Mouse (Mus musculus) liver (tissue): ENCODE results near the gene Plekha5.
A peak's percentile ranks its signal among the peaks of the same experiment; 100 is the strongest.

Experiments
- DNase-seq: peaks from one replicate; pipeline ENCODE4 v3.0.0-alpha.2; 2020; ENCODE audit warnings: mixed read lengths

Plekha5 gene

DNA sequence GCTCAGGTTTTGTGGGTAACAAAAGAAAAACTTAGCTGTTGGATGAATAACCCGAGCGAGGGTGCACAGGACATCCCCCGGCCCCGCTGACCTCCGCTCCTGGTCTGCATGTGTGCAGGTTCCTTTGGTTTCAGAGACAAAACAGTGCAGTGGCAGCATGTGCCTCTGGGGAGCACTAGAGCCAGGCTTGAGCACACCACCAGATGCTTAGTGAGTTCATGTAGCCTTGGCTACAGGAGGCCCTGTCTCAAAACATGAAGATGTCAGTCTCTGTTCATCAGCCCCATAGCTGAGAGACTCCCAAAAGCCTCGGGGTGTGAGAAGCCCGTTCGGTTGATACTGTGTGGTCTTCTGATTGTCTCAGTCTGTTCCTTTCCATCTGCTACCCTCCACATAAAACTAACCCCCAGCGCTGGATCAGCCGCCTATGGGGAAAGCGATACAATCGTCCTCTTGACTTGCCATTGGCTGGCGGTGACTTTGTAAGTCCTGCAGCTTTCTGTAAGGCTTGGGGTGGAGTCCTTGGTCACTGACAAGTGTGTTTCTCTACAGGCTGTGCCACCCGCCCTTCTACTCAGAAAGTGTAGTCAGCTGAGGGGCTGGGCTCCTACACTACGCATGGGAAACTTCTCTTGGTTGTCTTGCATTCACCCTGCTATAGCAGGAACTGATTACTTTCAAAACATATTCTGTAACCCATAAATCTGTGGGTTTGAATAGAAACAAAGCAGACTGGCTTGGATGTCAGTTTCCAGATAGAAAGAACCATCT lies 32.7 kb downstream of the Plekha5 start:
- DNase-seq = no peak

- no peak for DNase-seq
Measured at GRCm38 (mm10) chr6:140460398-140460797, 36.5 kb downstream of the Plekha5 start.

- DNase-seq = no peak
Measured at GRCm38 (mm10) chr6:140464818-140465217, 41.0 kb downstream of the Plekha5 start.

DNA sequence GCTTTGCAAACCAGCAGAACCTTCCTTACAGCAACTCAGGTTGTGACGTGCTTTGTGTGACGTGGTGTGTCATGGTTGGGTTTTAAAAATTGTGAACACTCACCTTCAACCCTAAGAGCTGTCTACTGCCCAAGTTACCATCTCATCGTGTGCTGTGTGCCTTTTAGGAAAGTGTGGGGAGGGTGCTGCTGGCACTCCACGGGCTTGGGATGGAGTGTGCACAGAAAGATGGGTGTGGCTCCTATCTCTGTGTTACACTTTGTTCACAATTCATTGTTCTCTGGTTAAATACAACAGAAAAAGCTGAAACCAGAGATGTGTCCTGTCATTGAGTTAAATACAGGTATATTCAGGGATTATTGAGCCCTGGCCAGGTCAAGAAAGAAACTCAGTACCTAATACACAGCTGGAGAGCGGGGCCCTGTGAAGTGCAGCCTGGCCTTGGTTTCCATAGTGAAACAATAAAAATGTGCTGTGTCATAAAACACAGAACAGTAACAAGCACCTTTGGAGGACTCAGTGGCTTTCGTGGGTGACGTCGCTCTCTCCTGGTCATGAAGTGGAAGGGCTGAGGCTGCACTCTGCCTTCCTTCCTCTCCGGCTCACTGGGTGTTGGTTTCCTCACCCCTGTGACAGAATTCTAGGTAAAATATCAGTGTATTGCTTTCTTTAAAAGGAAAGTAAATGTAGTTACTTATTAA lies 42.2 kb downstream of the Plekha5 start:
- no peak for DNase-seq

DNA sequence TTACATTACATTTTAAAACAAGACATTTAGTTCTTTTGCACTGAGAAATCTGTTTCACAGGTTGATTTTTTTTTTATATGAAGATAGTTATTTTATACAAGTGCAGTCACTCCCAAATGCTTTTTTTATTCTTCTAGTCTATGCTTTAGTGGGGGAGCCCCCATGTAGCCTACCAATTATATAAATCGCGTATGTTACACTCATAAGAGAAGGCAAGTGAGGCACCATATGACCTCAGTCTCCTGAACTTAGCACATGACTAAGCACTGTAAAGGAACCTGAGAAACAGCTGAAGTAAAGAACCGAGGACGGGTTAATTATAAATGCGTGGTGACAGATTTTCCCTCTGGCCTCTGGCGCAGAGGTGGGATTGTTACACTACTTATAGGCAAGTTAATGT lies 43.0 kb downstream of the Plekha5 start:
- no peak for DNase-seq

DNA sequence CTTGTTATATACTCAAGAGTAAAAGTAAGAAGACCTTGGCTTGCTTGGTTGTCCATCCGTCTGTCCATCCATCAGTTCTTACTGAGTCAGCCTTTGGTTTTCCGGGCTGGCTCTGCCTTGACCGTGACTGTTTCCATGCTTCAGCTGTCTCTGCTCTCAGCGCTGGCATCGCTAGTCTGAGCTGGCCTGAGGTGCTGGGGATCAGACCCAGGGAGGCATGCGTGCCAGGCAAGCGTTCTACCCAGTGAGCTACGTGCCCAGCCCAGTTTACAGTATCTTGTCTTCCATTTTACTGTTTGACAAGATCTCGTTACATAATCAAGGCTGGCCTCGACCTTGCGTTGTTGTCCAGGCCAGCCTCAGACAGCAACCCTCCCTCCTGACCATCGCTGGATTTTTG lies 44.0 kb downstream of the Plekha5 start:
- DNase-seq = no peak

DNA sequence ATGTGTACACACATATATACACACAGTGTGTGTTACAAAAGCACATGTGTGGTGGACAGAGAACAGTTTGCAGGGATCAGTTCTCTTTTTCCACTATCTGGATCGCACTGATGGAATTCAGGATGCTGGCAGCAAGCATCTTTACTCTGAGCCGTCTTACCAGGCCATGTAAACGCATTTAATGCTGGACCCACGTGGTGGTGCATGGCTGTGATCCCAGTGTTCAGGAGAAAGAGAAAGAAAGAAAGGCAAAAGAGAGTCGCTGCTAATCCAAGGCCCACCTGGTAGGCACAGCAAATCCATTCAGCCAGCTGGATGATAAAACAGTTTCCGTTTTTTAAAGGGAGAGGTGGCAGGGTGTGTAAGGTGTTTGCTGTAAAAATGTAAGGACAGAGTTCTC lies 45.9 kb downstream of the Plekha5 start:
- DNase-seq = no peak

GRCm38 (mm10) chr6:140471751-140472150 lies 47.9 kb downstream of the Plekha5 start:
- DNase-seq = no peak

DNA sequence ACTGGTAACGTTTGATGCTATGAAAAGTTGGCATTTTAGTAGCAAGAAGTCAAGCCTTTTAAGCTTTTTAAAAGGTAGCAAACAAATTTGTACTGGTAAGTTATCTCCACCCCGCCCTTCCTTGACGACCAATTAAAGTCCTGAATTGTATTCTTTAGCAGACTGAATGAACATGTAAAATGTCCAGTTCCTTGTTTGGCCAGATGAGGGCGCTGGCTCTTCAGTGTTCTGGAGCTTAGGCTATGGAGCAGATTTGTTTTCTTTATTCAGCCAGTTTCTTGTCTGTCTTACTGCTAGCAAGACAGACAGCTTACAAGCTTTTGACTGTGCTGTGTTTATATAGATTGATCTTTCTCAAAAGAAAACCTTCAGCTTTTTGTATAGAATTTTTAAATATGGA lies 48.5 kb downstream of the Plekha5 start:
- DNase-seq = peak; percentile 47

DNA sequence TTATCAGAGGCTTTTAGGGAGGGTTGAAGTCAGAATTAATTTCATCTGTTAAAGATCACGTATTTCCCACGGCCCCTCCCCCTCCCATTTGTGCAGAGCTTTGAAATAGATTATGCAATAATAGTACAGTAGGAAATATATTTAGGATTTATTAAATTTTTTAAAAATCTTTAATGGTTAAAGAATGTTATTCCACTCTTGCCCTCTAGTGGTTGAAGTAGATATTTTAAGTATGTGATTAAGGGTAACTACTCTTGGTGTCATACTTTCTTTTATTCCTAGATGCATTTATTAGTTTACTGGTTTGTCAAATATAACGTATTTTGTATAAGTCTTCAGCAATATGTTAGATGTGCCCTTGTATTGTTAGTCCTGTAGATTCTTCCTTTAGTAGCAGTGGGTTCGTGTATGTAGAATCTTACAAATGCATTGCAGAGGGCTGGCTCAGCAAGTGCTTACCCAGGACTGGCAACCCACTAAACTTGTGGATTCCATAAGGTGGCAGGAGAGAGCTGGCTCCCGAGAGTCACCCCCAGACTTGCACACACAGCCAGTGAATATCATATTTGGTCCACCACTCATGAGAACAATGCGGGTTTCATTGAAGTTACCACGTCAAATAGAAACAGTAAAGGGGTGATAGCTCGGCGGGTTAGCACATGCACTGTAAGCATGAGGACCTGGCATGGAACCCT lies 51.7 kb downstream of the Plekha5 start:
- DNase-seq = no peak

DNA sequence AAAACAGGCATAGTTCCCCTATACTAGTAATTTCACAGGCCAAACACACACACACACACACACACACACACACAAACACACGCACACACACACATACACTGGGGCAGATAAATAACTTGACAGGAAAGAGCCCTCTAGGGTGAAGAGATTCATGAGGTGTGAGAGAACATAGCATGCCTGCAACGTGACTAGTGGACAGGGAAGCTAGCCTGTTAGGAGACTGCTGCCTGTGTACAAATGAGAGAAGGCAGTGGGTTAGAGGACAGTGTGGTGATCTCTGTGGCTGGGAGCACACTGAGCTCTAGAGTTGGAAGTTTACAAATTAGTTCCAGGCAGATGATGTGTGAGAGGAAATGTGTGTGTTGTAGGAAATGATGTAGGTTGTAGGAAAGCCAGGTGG lies 53.1 kb downstream of the Plekha5 start:
- DNase-seq = no peak

DNA sequence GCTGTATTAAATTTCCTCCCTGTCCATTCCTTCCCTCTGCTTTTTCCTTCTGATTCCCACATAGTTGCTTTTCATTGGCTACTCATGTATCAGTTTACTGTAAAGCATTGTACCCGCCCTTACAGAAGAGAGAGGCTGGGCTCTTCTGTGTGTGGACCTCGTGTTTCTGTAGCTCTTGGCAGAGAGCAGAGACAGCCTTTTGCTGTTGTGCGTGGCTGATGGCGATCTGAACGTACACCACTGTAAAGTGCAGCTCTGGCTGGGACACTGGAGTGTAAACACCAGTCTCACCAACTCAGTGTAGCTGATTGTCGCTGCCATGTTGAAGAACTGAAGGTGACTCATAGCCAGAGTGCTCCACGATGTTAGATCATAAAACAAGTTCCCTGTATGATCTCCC lies 54.2 kb downstream of the Plekha5 start:
- no peak for DNase-seq

- DNase-seq = no peak
Measured at GRCm38 (mm10) chr6:140478943-140479342, 55.1 kb downstream of the Plekha5 start.

GRCm38 (mm10) chr6:140480425-140481081 lies 56.7 kb downstream of the Plekha5 start:
- DNase-seq = no peak

- no peak for DNase-seq
Measured at GRCm38 (mm10) chr6:140481701-140482460, 58.0 kb downstream of the Plekha5 start.

- no peak for DNase-seq
Measured at GRCm38 (mm10) chr6:140484170-140484569, 60.3 kb downstream of the Plekha5 start.

- DNase-seq = no peak
Measured at GRCm38 (mm10) chr6:140485636-140486035, 61.8 kb downstream of the Plekha5 start.

GRCm38 (mm10) chr6:140486685-140487084 lies 62.8 kb downstream of the Plekha5 start:
- no peak for DNase-seq

DNA sequence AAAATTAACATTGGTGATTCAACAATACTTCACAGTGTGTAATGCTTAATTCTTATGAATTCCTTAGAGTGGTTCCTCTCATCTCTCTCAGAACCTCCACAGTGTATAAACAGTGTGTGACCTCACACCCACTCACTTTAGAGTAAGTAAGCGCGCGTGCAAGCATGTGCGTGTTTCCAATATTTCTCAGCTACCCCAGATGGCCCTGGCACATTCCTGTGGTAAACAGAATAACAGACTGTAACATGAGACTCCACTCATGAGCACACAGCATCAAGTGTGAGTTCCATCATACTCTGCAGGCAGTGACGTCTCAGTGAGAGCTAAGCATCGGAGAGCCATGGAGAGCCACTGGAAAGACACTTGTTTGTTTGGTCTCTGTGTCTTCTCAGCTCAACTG lies 63.6 kb downstream of the Plekha5 start:
- no peak for DNase-seq

- DNase-seq = no peak
Measured at GRCm38 (mm10) chr6:140488673-140489072, 64.8 kb downstream of the Plekha5 start.

- DNase-seq = no peak
Measured at GRCm38 (mm10) chr6:140489570-140489969, 65.7 kb downstream of the Plekha5 start.

DNA sequence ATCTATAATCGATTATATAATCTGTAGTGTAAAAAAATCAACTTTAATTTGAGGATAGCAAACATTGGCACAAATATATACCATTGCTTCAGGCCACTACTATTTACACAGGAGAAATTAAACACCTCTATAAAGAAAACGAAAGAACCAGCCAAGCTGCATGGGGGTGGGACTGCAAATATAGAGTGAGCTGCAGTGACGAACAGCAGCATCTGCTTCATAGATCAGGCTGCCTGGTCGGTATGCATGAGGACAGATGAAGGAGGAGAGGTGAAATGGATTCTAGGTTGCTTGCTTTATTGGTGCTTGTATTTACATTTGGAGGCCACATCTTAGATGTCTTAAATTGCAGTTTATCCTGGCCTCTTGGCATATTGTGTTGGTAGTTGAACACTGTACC lies 66.4 kb downstream of the Plekha5 start:
- DNase-seq = no peak
